Mouse (Mus musculus): ENCODE data around the gene Arhgap45.

- TF ChIP-seq CTCF (IDR thresholded peaks at IDR 0.05; ENCODE audit: low read depth, low read length), result no peak
- TF ChIP-seq POLR2A (IDR thresholded peaks at IDR 0.05; ENCODE audit: borderline replicate concordance, low read depth, low read length), result no peak
Measured at GRCm38 (mm10) chr10:80022164-80022563, 5.7 kb downstream of the Arhgap45 start.

Measured in bone marrow macrophage, adult 2 months (primary cell).